Mouse (Mus musculus) heart, embryonic 13.5 days (tissue): ENCODE data around the gene Aknad1. TPM values are rescaled to one million over a fixed set of nuclear protein-coding genes. Genes with fewer than 3 reads are reported as not detected.

Experiments used
- ATAC-seq: fragments of 200-750 bp; cut with Nextera tagmentation; 2 replicates; pipeline ENCODE4 v1.8.0; 2017; ENCODE audit warnings: moderate TSS enrichment; ENCODE audit not compliant: insufficient number of reproducible peaks, low FRiP score, low TSS enrichment; ENCODE audit errors: extremely low read depth
- H3K27ac ChIP-seq: fragments of 300-500 bp; sonication (generic); replicated peaks from 2 replicates; pipeline ENCODE4 v1.5.1; 2015; ENCODE audit warnings: moderate library complexity, mild to moderate bottlenecking, inconsistent platforms
- H3K27me3 ChIP-seq: fragments of 300-500 bp; sonication (generic); replicated peaks from 2 replicates; pipeline ENCODE4 v1.6.1; 2015; ENCODE audit warnings: mild to moderate bottlenecking, inconsistent platforms
- H3K36me3 ChIP-seq: fragments of 300-500 bp; sonication (generic); 2 replicates; pipeline ENCODE4 v1.6.1; 2015; ENCODE audit warnings: mild to moderate bottlenecking, inconsistent platforms
- H3K4me1 ChIP-seq: fragments of 300-500 bp; sonication (generic); 2 replicates; pipeline ENCODE4 v1.6.1; 2015; ENCODE audit warnings: inconsistent platforms
- H3K4me2 ChIP-seq: fragments of 300-500 bp; sonication (generic); 2 replicates; pipeline ENCODE4 v1.6.1; 2015; ENCODE audit warnings: inconsistent platforms, mild to moderate bottlenecking, moderate library complexity
- H3K4me3 ChIP-seq: fragments of 300-500 bp; sonication (generic); 2 replicates; pipeline ENCODE4 v1.5.1; 2015; ENCODE audit warnings: moderate library complexity, mild to moderate bottlenecking, inconsistent platforms
- H3K9ac ChIP-seq: fragments of 300-500 bp; sonication (generic); 2 replicates; pipeline ENCODE4 v1.6.1; 2015; ENCODE audit warnings: inconsistent platforms, mild to moderate bottlenecking, moderate library complexity
- H3K9me3 ChIP-seq: fragments of 300-500 bp; sonication (generic); 2 replicates; pipeline ENCODE4 v1.6.1; 2016; ENCODE audit warnings: inconsistent platforms
- WGBS: fragments of 180-500 bp; shearing (Covaris S2); methylation state at CpG from one replicate; pipeline ENCODE4 v1.1.7; 2015; ENCODE audit warnings: mixed read lengths; 5-methylcytosine and 5-hydroxymethylcytosine counted together
- polyA plus RNA-seq: library from polyadenylated mRNA; unstranded; fragments of >200 nt; fragmentation: Nextera tagmentation; extraction: Ambion mirVana; gene quantifications from 2 replicates; pipeline ENCODE4 v1.2.1, GENCODE M21; 2015

Aknad1 gene
- polyA plus RNA-seq, 1 experiment from 2014 or later: 0.07 TPM

DNA sequence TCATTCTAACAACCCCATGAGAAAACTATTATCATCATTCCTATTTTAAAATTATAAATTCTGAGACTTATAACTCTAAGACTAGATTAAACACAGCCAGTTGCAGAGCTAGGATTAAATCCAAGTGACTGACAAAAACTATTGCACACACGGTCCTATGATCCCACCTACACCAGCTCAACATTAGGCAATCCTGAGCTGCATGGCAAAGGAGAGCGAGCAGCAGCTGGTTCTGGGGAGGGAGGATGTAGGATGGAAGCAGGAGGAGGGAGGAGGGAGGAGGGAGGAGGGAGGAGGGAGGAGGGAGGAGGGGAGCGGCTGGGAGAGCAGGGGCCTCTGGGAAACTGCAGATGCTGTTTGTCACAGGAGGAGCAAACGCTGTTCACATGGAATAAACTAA, 76.2 kb downstream of the Aknad1 start:
- no peak overlapping the region for H3K4me3 ChIP-seq
- H3K9ac ChIP-seq: no peak overlapping the region
- 0 out of 2 replicates have a peak, but pooled peaks cover 4% of the 10 kb centered on the region for H3K4me1 ChIP-seq
- ATAC-seq: no peak
- peaks cover 71% of the 10 kb centered on the region for H3K36me3 ChIP-seq
- H3K27me3 ChIP-seq: no peaks in the 10 kb centered on the region
- no peak overlapping the region for H3K27ac ChIP-seq
- H3K4me2 ChIP-seq: no peak overlapping the region
- H3K9me3 ChIP-seq: no peaks in the 10 kb centered on the region
- 78% methylated on average over 4 of the region's 4 CpGs for WGBS

DNA sequence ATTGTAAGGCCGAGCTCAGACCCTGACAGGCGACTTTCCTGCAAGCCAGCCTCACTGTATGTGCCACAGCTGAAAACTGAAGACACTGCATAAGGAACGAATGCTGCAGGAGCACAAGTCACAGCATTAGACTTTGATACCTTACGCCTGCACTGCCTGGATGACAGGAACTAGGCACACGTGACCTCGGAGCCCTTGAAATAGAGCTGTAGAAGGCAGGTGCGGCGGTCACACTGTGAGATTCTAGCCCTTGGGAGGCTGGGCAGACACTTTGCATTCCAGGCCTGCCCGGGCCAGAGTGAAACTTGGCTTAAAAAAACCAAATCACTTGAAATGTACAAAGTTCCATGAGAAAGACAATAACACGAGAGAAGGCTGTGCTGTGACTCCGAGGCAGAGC, 91.0 kb downstream of the Aknad1 start:
- Histone ChIP-seq H3K4me1 (peaks cover 13% of the 10 kb centered on the region), H3K4me2 (peak overlapping the region; percentile 38), H3K9me3 (no peaks in the 10 kb centered on the region), H3K9ac (peak overlapping the region; percentile 40; the same call in 1 of the 2 replicates), H3K36me3 (peaks cover 39% of the 10 kb centered on the region), H3K4me3 (no peak overlapping the region), H3K27me3 (no peaks in the 10 kb centered on the region), H3K27ac (peak overlapping the region; percentile 48)
- ATAC-seq: no peak
- 58% methylated on average over 11 of the region's 11 CpGs for WGBS

DNA sequence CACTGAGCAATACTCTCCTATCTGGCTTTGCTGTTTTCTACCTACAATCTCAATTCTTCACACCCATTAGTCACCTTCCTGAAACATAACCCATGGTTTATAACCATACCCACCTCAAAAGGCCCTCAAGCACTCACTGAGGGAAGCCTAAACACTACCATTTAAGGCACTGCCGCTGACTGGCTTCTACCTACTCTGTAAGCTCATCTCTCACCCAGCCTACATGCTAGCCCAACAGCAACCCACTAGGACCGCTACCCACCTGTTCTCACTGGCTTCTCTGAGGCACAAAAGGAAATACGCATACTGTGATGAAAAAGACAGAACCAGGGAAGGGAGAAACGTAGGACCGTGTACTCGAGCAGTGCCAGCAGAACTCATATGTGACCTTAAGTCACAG, 92.3 kb downstream of the Aknad1 start:
- no peak overlapping the region for H3K4me3 ChIP-seq
- no peaks in the 10 kb centered on the region for H3K27me3 ChIP-seq
- H3K9ac ChIP-seq: no peak overlapping the region
- 88% methylated on average over 6 of the region's 6 CpGs for WGBS
- H3K4me2 ChIP-seq: no peak overlapping the region
- peaks cover 13% of the 10 kb centered on the region for H3K4me1 ChIP-seq
- no peaks in the 10 kb centered on the region for H3K9me3 ChIP-seq
- H3K27ac ChIP-seq: no peak overlapping the region
- ATAC-seq: no peak
- peaks cover 38% of the 10 kb centered on the region for H3K36me3 ChIP-seq

Other genes with a start within 250 kb of the Aknad1 start
- not detected in 2 replicates for gene 1700013F07Rik, start 205.5 kb upstream of the Aknad1 start, polyA plus RNA-seq
- 0.70 and 1.0 TPM in 2 replicates for gene 5330417C22Rik, start 203.1 kb upstream of the Aknad1 start, polyA plus RNA-seq
- 28.2 and 30.6 TPM in 2 replicates for gene Tmem167b, start 177.2 kb upstream of the Aknad1 start, polyA plus RNA-seq
- gene Taf13, start 168.0 kb upstream of the Aknad1 start, polyA plus RNA-seq: 27.0 and 29.0 TPM in 2 replicates
- 7.0 and 7.7 TPM in 2 replicates for gene Wdr47, start 148.4 kb upstream of the Aknad1 start, polyA plus RNA-seq
- gene Clcc1, start 85.7 kb upstream of the Aknad1 start, polyA plus RNA-seq: 43.5 and 46.4 TPM in 2 replicates
- 25.4 and 27.1 TPM in 2 replicates for gene Gpsm2, start 17.3 kb upstream of the Aknad1 start, polyA plus RNA-seq
- gene Stxbp3, start 100.9 kb downstream of the Aknad1 start, polyA plus RNA-seq: 24.2 and 26.3 TPM in 2 replicates
- 0.13 and 0.25 TPM in 2 replicates for gene Fndc7, start 150.3 kb downstream of the Aknad1 start, polyA plus RNA-seq
- 49.0 and 49.1 TPM in 2 replicates for gene Prpf38b, start 172.1 kb downstream of the Aknad1 start, polyA plus RNA-seq
- gene Henmt1, start 200.2 kb downstream of the Aknad1 start, polyA plus RNA-seq: 0.29 TPM in 1 of 2 replicates, not detected in the other
- gene Gm9857, start 200.8 kb downstream of the Aknad1 start, polyA plus RNA-seq: not detected in 2 replicates